Mouse (Mus musculus): ENCODE results near the gene Mcpt8.
"Not testable (repeated sequence)": the region's sequence is repeated elsewhere in the genome, so short reads cannot be mapped to it uniquely, and the experiment has no call there.

DNA sequence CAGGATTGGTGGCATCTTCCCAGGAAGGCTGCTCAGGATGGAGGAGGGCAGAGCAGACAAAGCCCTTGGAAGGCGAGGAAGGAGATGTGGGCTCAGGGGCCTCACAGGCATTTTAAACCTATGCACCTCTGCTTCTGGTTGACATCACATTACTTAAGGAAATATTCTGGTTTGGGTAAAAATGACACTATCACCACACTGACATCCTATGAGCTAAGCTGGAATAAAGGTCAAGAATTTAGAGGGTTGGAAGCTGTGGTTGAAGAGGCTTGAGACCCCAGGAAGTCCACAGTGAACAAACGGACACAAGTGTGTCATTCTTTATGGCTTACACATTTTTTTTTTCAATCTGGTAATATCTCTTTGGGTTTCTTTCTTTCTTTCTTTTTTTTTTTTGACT lies 47.4 kb upstream of the Mcpt8 start, which contains the start of gene Gzmd:
- not testable (repeated sequence) for TF ChIP-seq GATA1 (IDR thresholded peaks at IDR 0.05; ENCODE audit: borderline replicate concordance, low read length); FLI1 (IDR thresholded peaks at IDR 0.05; ENCODE audit: low read length)
